ENCODE assay signal across 8 mouse cellular contexts in the genomic region with DNA sequence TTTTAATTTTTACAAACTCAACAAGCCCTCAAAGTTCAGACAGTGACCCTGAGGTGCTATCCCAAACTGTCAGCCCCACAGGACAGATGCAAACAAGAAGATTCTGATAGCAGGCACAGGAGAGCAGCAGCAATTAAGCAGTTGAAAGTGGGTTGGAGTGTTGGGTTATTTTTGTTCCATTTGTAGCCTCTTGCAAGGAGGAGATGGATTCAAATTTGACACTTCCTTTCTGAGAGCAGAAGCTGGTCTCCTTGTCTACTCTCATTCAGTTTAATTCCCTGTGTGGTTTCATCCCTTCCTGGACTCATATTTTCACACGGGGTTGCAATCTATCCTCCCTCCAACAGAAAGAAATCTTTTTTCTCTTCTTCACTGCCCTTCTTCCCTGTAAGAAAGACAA. TPM values are rescaled to one million over a fixed set of nuclear protein-coding genes. Genes with fewer than 3 reads are reported as not detected.
DNase-seq lines count a peak whose midpoint lies in the region; ATAC-seq and TF ChIP-seq lines count a peak whose summit lies in the region.

No protein-coding gene starts in this region.

- TF ChIP-seq POLR2A in heart, adult 2 months (IDR thresholded peaks at IDR 0.05; ENCODE audit: insufficient read depth, low read depth, low read length): no peak

- peak overlapping the region; percentile 54; the same call in 1 of the 2 replicates for H3K4me3 ChIP-seq in heart, embryonic 15.5 days
- H3K4me3 ChIP-seq in embryonic facial prominence, embryonic 12.5 days: peak overlapping the region; percentile 55
- H3K4me3 ChIP-seq in hindbrain, embryonic 12.5 days: peak overlapping the region; percentile 63
- H3K4me3 ChIP-seq in midbrain, embryonic 15.5 days: peak overlapping the region; percentile 90
- H3K4me3 ChIP-seq in heart, adult 2 months: no peak overlapping the region

- no peak overlapping the region for H3K9ac ChIP-seq in heart, embryonic 15.5 days
- H3K9ac ChIP-seq in embryonic facial prominence, embryonic 12.5 days: peak overlapping the region; percentile 45; the same call in 1 of the 2 replicates
- H3K9ac ChIP-seq in hindbrain, embryonic 12.5 days: peak overlapping the region; percentile 71
- peak overlapping the region; percentile 89 for H3K9ac ChIP-seq in midbrain, embryonic 15.5 days
- no peak overlapping the region for H3K9ac ChIP-seq in heart, adult 2 months (ENCODE audit: low read depth, low read length)

- no peak for TF ChIP-seq CTCF in heart, adult 2 months (IDR thresholded peaks at IDR 0.05)

- peaks cover 17% of the 10 kb centered on the region for H3K4me1 ChIP-seq in heart, embryonic 15.5 days (replicated peaks)
- H3K4me1 ChIP-seq in embryonic facial prominence, embryonic 12.5 days: peaks cover 12% of the 10 kb centered on the region; the same call in 1 of the 2 replicates
- H3K4me1 ChIP-seq in hindbrain, embryonic 12.5 days: peaks cover 5% of the 10 kb centered on the region
- peaks cover 24% of the 10 kb centered on the region for H3K4me1 ChIP-seq in midbrain, embryonic 15.5 days
- H3K4me1 ChIP-seq in heart, adult 2 months (ENCODE audit: control insufficient read depth, insufficient read depth, low read length): no peaks in the 10 kb centered on the region

- H3K27me3 ChIP-seq in heart, embryonic 15.5 days: peaks cover 26% of the 10 kb centered on the region
- peaks cover 25% of the 10 kb centered on the region for H3K27me3 ChIP-seq in embryonic facial prominence, embryonic 12.5 days
- H3K27me3 ChIP-seq in hindbrain, embryonic 12.5 days: no peaks in the 10 kb centered on the region; the same call in 1 of the 2 replicates
- H3K27me3 ChIP-seq in midbrain, embryonic 15.5 days (replicated peaks): no peaks in the 10 kb centered on the region
- H3K27me3 ChIP-seq in heart, adult 2 months (ENCODE audit: control insufficient read depth, insufficient read depth, low read length): peaks cover 2% of the 10 kb centered on the region; the same call in 1 of the 2 replicates

- DNase-seq in heart, adult 8-10 months (ENCODE audit: low spot score): no peak
- no peak for DNase-seq in thymus, postnatal 14 days
- DNase-seq in urinary bladder, postnatal 4 days (ENCODE audit: low spot score in 2 of 2): no peak
- no peak for DNase-seq in heart, adult 2 months

- intact Hi-C loops in heart, adult 2 months (cut with DNase I): no loop called here

- H3K4me2 ChIP-seq in heart, embryonic 15.5 days: peak overlapping the region; percentile 95
- peak overlapping the region; percentile 99 for H3K4me2 ChIP-seq in embryonic facial prominence, embryonic 12.5 days (replicated peaks)
- peak overlapping the region; percentile 81 for H3K4me2 ChIP-seq in hindbrain, embryonic 12.5 days (replicated peaks)
- peak overlapping the region; percentile 91 for H3K4me2 ChIP-seq in midbrain, embryonic 15.5 days

- TF ChIP-seq EP300 in heart, adult 2 months (IDR thresholded peaks at IDR 0.05; ENCODE audit: insufficient read depth, low read depth, low read length): no peak

- H3K36me3 ChIP-seq in heart, embryonic 15.5 days: no peaks in the 10 kb centered on the region
- H3K36me3 ChIP-seq in embryonic facial prominence, embryonic 12.5 days: no peaks in the 10 kb centered on the region
- no peaks in the 10 kb centered on the region for H3K36me3 ChIP-seq in hindbrain, embryonic 12.5 days
- H3K36me3 ChIP-seq in midbrain, embryonic 15.5 days (replicated peaks): no peaks in the 10 kb centered on the region
- H3K36me3 ChIP-seq in heart, adult 2 months (ENCODE audit: control insufficient read depth, insufficient read depth, low read length): no peaks in the 10 kb centered on the region

- H3K9me3 ChIP-seq in heart, embryonic 15.5 days (replicated peaks): no peaks in the 10 kb centered on the region
- H3K9me3 ChIP-seq in embryonic facial prominence, embryonic 12.5 days: no peaks in the 10 kb centered on the region
- no peaks in the 10 kb centered on the region for H3K9me3 ChIP-seq in hindbrain, embryonic 12.5 days (replicated peaks)
- no peaks in the 10 kb centered on the region for H3K9me3 ChIP-seq in midbrain, embryonic 15.5 days

- no peaks in the 10 kb centered on the region for H3K79me2 ChIP-seq in heart, adult 2 months (replicated peaks; ENCODE audit: control insufficient read depth, insufficient read depth, low read length)

- WGBS in heart, embryonic 15.5 days: 10% methylated on average over 1 of the region's 1 CpGs
- WGBS in embryonic facial prominence, embryonic 12.5 days: 4% methylated on average over 1 of the region's 1 CpGs
- 4% methylated on average over 1 of the region's 1 CpGs for WGBS in hindbrain, embryonic 12.5 days
- 5% methylated on average over 1 of the region's 1 CpGs for WGBS in midbrain, embryonic 15.5 days
- 10% methylated on average over 1 of the region's 1 CpGs for WGBS in heart, adult 2 months

- H3K27ac ChIP-seq in heart, embryonic 15.5 days: no peak overlapping the region
- H3K27ac ChIP-seq in embryonic facial prominence, embryonic 12.5 days: no peak overlapping the region
- peak overlapping the region; percentile 88 for H3K27ac ChIP-seq in hindbrain, embryonic 12.5 days
- H3K27ac ChIP-seq in midbrain, embryonic 15.5 days: peak overlapping the region; percentile 94
- H3K27ac ChIP-seq in heart, adult 2 months: no peak overlapping the region

- ATAC-seq in heart, embryonic 15.5 days (replicated peaks; ENCODE audit: insufficient number of reproducible peaks, insufficient read depth, low FRiP score, low read depth): no peak
- no peak for ATAC-seq in embryonic facial prominence, embryonic 12.5 days (ENCODE audit: insufficient number of reproducible peaks, insufficient read depth, low FRiP score, low TSS enrichment)
- no peak for ATAC-seq in hindbrain, embryonic 12.5 days (ENCODE audit: low FRiP score)
- ATAC-seq in midbrain, embryonic 15.5 days (replicated peaks): no peak

RNA-seq across cellular contexts. Expression of gene Syt1, which starts 1.0 kb away (rescaled TPM):
- 0.47 and 2.0 TPM in 2 replicates for polyA plus RNA-seq in heart, embryonic 15.5 days (2015; fragmentation: Nextera tagmentation; extraction: Ambion mirVana)
- total RNA-seq in heart, adult 8-10 months (2022): under 1 TPM; 0.11 to 0.38 (median 0.31) TPM
- 5.5 and 6.6 TPM in 2 replicates for polyA plus RNA-seq in embryonic facial prominence, embryonic 12.5 days (2016; fragmentation: Nextera tagmentation; extraction: Ambion mirVana)
- polyA plus RNA-seq in hindbrain, embryonic 12.5 days (2016; fragmentation: Nextera tagmentation; extraction: Ambion mirVana): 40.3 and 41.3 TPM in 2 replicates
- polyA plus RNA-seq in midbrain, embryonic 15.5 days (2015; fragmentation: Nextera tagmentation; extraction: Ambion mirVana): 112 and 121 TPM in 2 replicates
- total RNA-seq in heart, adult 2 months (2021): under 1 TPM in 1 of 2 experiments, not detected in 1; 0.50 TPM
- 0.31 and 0.56 TPM in 2 replicates for polyA plus RNA-seq in heart, adult 2 months (2012; rRNA removed)

Comparison
In these comparisons a context has a peak if more than half of its experiments do, and no peak if none do; other contexts are left out.
1. H3K27ac ChIP-seq: peak in hindbrain, embryonic 12.5 days (single experiment) and midbrain, embryonic 15.5 days (single experiment); none in heart, embryonic 15.5 days (single experiment), embryonic facial prominence, embryonic 12.5 days (single experiment) and heart, adult 2 months (single experiment).
2. H3K9ac ChIP-seq: peak in embryonic facial prominence, embryonic 12.5 days (single experiment), hindbrain, embryonic 12.5 days (single experiment) and midbrain, embryonic 15.5 days (single experiment); none in heart, embryonic 15.5 days (single experiment) and heart, adult 2 months (single experiment).
3. Peak in every context shown above with its lines, with median percentiles within 50 percentile points of each other: H3K4me2 ChIP-seq.